In genomic region chr17:11417150-11417549, GRCm38 (mm10) we compare ENCODE assay signal across 22 mouse cellular contexts.
DNase-seq lines count a peak whose midpoint lies in the region; ATAC-seq lines count a peak whose summit lies in the region.
"Had no signal": no experiment of that assay in that cellular context is flagged by ENCODE, and none has a peak within 500 bp of the region (broad histone marks: within the 10 kb centered on the region; RNA-seq: fewer than 3 reads in every experiment).

No protein-coding gene starts in this region.

- no peak overlapping the region for H3K4me2 ChIP-seq in kidney, embryonic 16.5 days (replicated peaks; ENCODE audit: low read depth, low read length)
- H3K4me2 ChIP-seq in midbrain, embryonic 11.5 days: no peak overlapping the region
- no peak overlapping the region for H3K4me2 ChIP-seq in midbrain, embryonic 15.5 days
- H3K4me2 ChIP-seq: embryonic facial prominence, embryonic 13.5 days; embryonic facial prominence, embryonic 15.5 days; forebrain, embryonic 12.5 days had no signal

- H3K27me3 ChIP-seq in heart, embryonic 10.5 days (ENCODE audit: insufficient read depth, poor library complexity, severe bottlenecking): no peaks in the 10 kb centered on the region
- no peaks in the 10 kb centered on the region for H3K27me3 ChIP-seq in kidney, embryonic 16.5 days (ENCODE audit: insufficient read depth, low read length)
- no peaks in the 10 kb centered on the region for H3K27me3 ChIP-seq in midbrain, embryonic 11.5 days (ENCODE audit: control insufficient read depth, insufficient read depth, low read length)
- no peaks in the 10 kb centered on the region for H3K27me3 ChIP-seq in midbrain, embryonic 15.5 days (replicated peaks)
- H3K27me3 ChIP-seq: embryonic facial prominence, embryonic 13.5 days; embryonic facial prominence, embryonic 15.5 days; forebrain, embryonic 12.5 days had no signal

- ATAC-seq in kidney, embryonic 16.5 days (ENCODE audit: low FRiP score, low TSS enrichment): peak; percentile 56; the same call in 1 of the 2 replicates
- no peak for ATAC-seq in midbrain, embryonic 11.5 days (ENCODE audit: low FRiP score)
- ATAC-seq in midbrain, embryonic 15.5 days (replicated peaks): no peak
- ATAC-seq: forebrain, embryonic 14.5 days had no signal

- peaks cover 6% of the 10 kb centered on the region; the same call in 1 of the 2 replicates for H3K4me1 ChIP-seq in heart, embryonic 10.5 days
- H3K4me1 ChIP-seq in kidney, embryonic 16.5 days (ENCODE audit: insufficient read depth, low read length): no peaks in the 10 kb centered on the region
- H3K4me1 ChIP-seq in midbrain, embryonic 11.5 days (ENCODE audit: control insufficient read depth, insufficient read depth, low read length): 0 out of 2 replicates have a peak, but pooled peaks cover 2% of the 10 kb centered on the region
- no peaks in the 10 kb centered on the region for H3K4me1 ChIP-seq in midbrain, embryonic 15.5 days
- H3K4me1 ChIP-seq: embryonic facial prominence, embryonic 13.5 days; embryonic facial prominence, embryonic 15.5 days had no signal

- no peaks in the 10 kb centered on the region for H3K36me3 ChIP-seq in heart, embryonic 10.5 days
- H3K36me3 ChIP-seq in kidney, embryonic 16.5 days (ENCODE audit: insufficient read depth, low read length): no peaks in the 10 kb centered on the region
- H3K36me3 ChIP-seq in midbrain, embryonic 11.5 days (ENCODE audit: control insufficient read depth, insufficient read depth, low read length): no peaks in the 10 kb centered on the region
- H3K36me3 ChIP-seq in midbrain, embryonic 15.5 days (replicated peaks): no peaks in the 10 kb centered on the region
- H3K36me3 ChIP-seq: embryonic facial prominence, embryonic 13.5 days; embryonic facial prominence, embryonic 15.5 days; forebrain, embryonic 10.5 days; forebrain, embryonic 12.5 days had no signal

- H3K4me3 ChIP-seq in heart, embryonic 10.5 days: no peak overlapping the region
- H3K4me3 ChIP-seq in kidney, embryonic 16.5 days (ENCODE audit: low read length): no peak overlapping the region
- H3K4me3 ChIP-seq in midbrain, embryonic 11.5 days (ENCODE audit: low read depth, low read length): no peak overlapping the region
- H3K4me3 ChIP-seq in midbrain, embryonic 15.5 days: no peak overlapping the region
- H3K4me3 ChIP-seq: embryonic facial prominence, embryonic 13.5 days; embryonic facial prominence, embryonic 15.5 days; erythroblast, embryonic 14.5 days; forebrain, embryonic 10.5 days; forebrain, embryonic 12.5 days had no signal

- 77% methylated on average over 3 of the region's 3 CpGs for WGBS in heart, embryonic 10.5 days
- 26% methylated on average over 3 of the region's 3 CpGs for WGBS in kidney, embryonic 16.5 days
- 85% methylated on average over 3 of the region's 3 CpGs for WGBS in midbrain, embryonic 11.5 days
- 77% methylated on average over 3 of the region's 3 CpGs for WGBS in midbrain, embryonic 15.5 days

- H3K9me3 ChIP-seq in heart, embryonic 10.5 days: no peaks in the 10 kb centered on the region
- H3K9me3 ChIP-seq in kidney, embryonic 16.5 days (ENCODE audit: low read length): no peaks in the 10 kb centered on the region
- H3K9me3 ChIP-seq in midbrain, embryonic 11.5 days (ENCODE audit: control insufficient read depth, low read length): no peaks in the 10 kb centered on the region
- no peaks in the 10 kb centered on the region for H3K9me3 ChIP-seq in midbrain, embryonic 15.5 days
- H3K9me3 ChIP-seq: embryonic facial prominence, embryonic 13.5 days; embryonic facial prominence, embryonic 15.5 days; forebrain, embryonic 10.5 days; forebrain, embryonic 12.5 days had no signal

- peak; percentile 47 for DNase-seq in heart, embryonic 10.5 days (ENCODE audit: low spot score)
- DNase-seq in heart, adult 18-20 months: no peak
- no peak for DNase-seq in kidney, adult 11 months
- DNase-seq in midbrain, embryonic 11.5 days (ENCODE audit: low spot score, missing footprints): peak; percentile 19
- DNase-seq: adrenal gland, adult 2 months; adrenal gland, postnatal 10 days; adrenal gland, postnatal 25 days; cerebellum, adult 11 months; cerebellum, adult 18-20 months; cerebellum, adult 8-10 months; cerebellum, adult 9-11 months; cerebellum, postnatal 14 days; cerebellum, postnatal 36 days; embryo, embryonic 11 days had no signal

- H3K9ac ChIP-seq in kidney, embryonic 16.5 days (replicated peaks; ENCODE audit: low read length): no peak overlapping the region
- no peak overlapping the region for H3K9ac ChIP-seq in midbrain, embryonic 11.5 days (ENCODE audit: low read length)
- no peak overlapping the region for H3K9ac ChIP-seq in midbrain, embryonic 15.5 days
- H3K9ac ChIP-seq: embryonic facial prominence, embryonic 13.5 days; embryonic facial prominence, embryonic 15.5 days; forebrain, embryonic 12.5 days had no signal

- H3K27ac ChIP-seq in heart, embryonic 10.5 days: no peak overlapping the region
- H3K27ac ChIP-seq in kidney, embryonic 16.5 days (ENCODE audit: low read length): no peak overlapping the region
- no peak overlapping the region for H3K27ac ChIP-seq in midbrain, embryonic 11.5 days (ENCODE audit: low read depth, low read length)
- H3K27ac ChIP-seq in midbrain, embryonic 15.5 days: no peak overlapping the region
- H3K27ac ChIP-seq: embryonic facial prominence, embryonic 13.5 days; embryonic facial prominence, embryonic 15.5 days; forebrain, embryonic 10.5 days; forebrain, embryonic 12.5 days had no signal

Comparison
In these comparisons a context has a peak if more than half of its experiments do, and no peak if none do; other contexts are left out.
1. DNase-seq: peak in heart, embryonic 10.5 days (single experiment) and midbrain, embryonic 11.5 days (single experiment); none in heart, adult 18-20 months (0 of 2) and kidney, adult 11 months (single experiment).